Mouse (Mus musculus) frontal cortex, postnatal 36 days (tissue): ENCODE results near the gene Map4k2.
"Not testable (repeated sequence)": the region's sequence is repeated elsewhere in the genome, so short reads cannot be mapped to it uniquely, and the experiment has no call there.

Experiments
- DNase-seq, 2 experiments: peaks; one replicate each; pipeline ENCODE4 v3.0.0; 2022; ENCODE audit warnings: low spot score in 2 of 2

Map4k2 gene

DNA sequence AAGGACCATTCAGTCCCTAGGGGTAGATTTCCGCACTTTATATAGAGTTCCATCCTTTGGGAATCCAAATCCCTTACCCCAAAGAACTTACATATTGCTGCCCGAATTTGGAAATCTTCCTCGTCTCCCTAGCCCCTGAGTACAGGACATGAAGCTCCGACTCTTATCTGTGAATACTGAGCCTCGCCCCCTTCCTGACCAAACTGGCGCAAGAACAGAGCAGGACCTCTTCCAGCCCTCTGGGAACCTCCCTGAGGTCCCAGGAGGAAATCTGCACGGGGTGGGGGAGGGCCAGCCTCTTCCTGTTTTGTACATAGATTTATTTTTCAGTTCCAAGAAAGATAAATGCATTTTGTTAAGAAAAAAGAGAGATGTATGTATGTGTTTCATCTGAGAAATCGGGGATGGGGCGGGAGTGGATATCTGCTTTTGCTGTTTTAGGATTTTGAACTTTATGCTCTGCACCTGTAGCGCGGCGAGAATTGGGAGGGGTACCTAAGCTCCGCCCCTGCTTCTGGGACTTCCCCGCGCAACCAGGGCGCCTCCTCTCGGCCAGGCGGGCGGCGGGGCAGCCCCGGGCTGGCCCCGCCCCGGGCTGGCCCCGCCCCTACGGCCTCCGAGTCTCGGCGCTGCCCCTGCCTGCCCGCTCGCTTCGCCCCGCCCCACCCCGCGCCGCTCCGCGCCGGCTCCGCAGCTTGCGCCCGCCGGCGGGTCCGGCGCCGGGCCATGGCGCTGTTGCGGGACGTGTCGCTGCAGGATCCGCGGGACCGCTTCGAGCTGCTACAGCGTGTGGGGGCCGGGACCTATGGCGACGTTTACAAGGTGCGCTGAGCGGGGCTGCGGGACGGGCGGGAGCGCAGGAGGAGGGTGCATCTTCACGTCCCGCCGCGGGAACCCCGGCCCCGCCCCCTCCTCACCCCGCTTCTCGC is at the start of gene Map4k2:
TSS of gene Map4k2 (plus strand) at position 612 of the 929 bp plus-strand sequence.
- DNase-seq = peak; percentile 56 to 67

DNA sequence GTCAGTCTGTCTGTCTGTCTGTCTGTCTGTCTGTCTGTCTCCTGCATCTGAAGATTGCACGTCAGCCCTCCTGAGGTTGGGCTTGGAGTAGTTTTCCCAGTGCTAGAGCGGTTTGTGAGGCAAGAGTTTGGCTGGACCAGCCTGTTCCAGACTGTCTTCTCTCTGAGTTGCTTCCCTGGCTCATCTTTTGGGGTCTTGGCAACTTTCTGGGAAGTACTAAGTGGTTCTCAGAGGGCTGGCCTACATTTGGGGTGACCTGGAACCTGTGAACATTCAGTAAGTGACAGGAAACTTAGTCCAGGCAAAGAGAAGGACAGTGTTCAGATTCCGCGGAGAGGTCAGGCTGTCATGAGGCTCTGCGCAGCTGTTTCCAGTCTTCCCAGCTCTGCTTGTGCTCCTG is 48.7 kb upstream of the Map4k2 start:
- no peak for DNase-seq

DNA sequence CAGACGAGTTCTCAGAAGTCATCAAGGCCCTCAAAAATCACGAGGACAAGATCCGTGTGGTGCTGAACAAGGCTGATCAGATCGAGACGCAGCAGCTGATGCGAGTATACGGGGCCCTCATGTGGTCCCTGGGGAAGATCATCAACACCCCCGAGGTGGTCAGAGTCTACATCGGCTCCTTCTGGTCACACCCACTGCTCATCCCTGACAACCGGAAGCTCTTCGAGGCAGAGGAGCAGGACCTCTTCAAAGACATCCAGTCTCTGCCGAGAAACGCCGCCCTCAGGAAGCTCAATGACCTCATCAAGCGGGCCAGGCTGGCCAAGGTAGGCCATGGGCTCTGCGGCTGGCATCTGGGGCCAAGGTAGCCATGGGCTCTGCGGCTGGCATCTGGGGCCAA is 46.6 kb upstream of the Map4k2 start:
- DNase-seq = no peak

DNA sequence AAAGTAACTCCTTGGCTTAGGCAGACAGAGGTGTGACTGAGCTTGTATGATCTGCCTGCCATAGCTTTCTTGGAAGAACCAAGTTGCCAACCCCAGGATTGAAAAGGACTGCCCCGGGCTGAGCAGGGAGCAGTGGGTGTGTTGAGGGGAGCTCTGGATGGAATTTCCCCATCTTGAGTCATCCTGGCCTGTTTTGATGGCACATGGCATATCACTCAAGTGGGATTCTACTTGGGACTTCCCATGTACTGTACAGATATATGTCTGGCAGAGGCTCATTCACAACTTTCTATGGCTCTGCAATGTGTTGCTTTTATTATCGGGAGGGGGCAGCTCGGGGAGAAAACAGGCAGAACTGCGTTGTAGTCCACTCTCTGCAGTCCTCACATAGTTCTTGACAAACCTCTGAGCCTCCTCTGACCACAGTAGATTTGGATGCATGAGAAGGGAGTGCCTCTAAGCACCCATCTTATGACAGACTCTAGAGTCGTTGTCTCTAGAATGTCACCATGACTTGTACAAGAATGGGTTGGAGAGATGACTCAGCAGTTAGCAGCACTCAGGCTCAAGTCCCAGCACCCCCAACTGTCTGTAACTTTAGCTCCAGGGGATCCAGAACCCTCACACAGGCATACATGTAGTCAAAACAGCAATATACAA is 44.3 kb upstream of the Map4k2 start:
- no peak for DNase-seq

DNA sequence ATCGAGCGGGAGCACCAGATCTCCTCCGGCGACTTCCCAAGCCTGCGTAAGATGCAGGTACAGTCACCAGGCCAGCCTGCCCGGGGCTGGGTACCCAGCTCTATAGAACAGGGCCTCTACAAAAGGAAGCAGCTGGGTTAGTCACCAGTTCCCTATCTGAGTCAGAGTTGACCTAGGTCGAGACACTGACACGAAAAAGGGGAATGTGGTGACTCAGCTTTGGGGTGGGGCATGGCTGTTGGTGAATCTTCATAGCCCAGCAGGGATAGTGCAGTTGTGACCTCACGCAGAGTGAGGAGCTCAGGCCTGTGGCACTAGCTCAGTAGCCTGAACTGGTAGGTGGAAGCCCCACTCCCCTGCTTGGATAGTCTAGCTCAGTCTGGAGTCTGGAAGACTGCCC is 43.3 kb upstream of the Map4k2 start:
- DNase-seq = no peak

DNA sequence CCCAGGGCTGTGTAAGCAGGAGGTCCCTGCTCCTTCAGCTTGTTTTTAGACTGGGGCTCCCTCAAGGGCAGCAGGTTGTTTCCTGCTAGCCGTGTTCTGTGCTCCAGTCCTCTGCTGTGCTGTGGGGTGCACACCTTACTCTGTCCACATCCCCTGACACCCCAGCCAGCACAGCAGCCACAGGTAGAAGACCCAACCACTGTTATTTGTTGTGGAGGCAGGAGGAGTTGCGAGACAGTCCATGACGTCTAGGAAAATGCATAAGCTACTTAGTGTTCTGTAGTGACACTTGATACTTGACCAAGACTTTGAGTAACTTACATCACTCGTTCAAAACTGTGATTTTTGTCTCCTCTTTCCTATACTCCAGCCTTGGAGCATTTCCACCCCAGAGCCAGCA is 41.9 kb upstream of the Map4k2 start:
- no peak for DNase-seq

DNA sequence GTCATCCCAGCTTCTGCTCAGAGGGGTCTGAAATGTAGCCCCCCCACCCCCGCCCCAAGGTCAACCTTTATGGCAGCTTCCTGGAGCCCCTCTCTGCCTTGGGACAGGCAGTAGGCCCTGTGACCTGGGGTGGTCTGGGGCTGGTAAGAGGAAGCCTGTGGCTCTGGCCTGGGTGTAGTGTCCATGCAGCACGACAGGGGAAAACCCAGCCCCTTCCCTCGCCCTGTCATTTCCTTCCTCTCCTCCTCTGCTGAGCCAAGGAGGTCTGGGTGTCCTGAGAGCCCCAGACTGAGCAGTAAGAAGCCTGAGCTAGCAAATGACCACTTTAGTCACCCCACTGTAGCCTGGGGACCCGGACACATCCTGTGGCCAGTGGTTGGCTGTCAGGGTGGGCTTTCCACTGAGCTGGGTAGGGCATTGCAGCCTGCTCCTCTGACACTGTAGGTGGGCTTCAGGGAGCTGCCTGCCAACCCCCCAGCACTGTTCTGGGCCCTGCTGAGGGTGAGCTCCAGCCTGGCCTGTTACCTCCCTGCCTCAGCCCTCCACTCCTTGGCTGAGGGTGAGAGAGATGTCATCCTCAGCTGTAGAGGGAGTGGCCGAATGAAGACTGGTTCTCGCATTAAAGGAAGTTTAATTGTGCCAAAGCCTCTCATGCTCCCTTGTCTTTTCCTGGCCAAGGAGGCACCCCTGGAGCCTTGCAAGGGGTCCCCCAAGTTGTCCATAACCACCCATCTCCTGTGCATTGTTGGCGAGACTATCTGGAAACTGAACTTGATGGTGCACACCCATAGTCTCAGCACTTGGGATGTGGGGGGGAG is 41.3 kb upstream of the Map4k2 start:
- no peak for DNase-seq

DNA sequence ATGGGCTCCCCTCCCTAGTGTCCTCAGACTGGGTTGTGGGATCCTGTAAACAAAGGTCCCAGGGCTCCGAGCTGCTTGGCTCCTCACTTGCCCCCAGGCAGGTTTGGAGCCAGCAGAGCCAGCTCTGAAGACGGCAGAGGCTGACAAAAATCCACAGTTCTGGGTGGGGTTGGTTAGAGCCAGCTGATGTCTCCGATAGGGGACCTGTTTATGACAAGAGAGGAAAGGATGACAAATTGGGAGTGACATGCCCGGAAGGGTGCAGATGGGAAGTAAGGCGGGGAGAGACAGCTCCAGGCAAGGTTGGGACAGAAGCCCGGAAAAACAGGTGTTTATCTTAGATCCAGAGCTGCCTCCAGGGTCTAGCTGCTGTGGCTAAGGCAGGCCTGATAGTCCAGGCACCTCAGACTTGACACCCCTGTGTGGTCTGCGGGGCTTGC is 40.5 kb upstream of the Map4k2 start:
- DNase-seq = no peak

DNA sequence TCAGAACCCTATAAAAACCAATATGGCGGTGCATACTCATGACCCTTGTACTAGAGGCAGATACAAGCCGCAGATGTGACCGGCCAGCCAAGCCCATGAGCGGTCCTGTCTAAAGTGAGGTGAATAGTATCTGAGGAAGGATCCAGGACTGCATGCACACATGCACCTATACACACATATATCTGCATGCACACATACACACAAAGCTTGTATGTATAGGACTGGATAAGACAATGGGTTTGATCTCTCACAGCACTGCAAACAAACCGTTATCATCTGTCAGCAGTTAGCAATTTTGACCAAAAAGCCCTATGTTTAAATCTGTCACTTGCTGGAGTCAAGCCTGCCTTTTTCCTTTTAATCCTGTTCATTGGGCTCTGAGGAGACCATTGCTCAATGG is 38.8 kb upstream of the Map4k2 start:
- DNase-seq = no peak

DNA sequence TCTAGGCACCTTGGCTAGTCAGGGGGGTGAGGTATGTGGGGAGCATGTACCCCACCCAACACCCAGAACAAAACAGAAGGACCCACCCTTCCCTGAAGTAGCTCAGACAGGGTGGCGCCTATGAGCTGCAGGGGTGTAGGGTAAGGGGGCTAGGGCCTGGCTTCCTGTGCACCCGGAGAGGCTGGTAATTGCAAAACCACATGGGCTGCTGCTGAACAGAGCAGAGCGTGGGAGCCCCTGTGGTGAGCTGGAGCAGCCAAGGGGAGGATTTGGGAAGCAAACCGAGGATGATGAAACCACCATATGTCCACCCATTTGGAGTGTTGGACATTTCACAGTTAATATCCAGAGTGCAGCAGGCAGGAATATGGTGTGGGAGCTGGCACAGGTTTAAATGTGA is 38.4 kb upstream of the Map4k2 start:
- peak in 1 of 2 experiments; percentile 28 for DNase-seq

DNA sequence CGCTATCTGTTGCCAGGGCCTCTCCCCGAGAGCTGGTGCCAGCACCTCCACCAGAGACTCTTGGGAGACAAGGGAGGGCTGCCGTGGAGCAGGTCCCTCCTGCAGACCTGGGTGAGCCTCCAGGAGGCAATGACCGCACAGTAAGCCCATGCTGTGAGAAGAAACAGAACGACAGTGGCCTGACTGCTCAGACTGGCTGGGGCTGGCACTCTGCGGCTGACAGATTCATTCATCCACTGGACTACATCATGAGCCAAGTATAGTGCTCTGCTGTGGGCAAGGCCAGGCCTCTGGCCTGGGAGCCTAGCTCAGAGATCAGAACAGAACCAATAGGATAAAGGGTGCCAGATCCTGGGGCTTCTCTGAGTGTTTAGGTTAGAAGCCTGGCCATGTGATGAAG is 37.1 kb upstream of the Map4k2 start:
- no peak for DNase-seq

DNA sequence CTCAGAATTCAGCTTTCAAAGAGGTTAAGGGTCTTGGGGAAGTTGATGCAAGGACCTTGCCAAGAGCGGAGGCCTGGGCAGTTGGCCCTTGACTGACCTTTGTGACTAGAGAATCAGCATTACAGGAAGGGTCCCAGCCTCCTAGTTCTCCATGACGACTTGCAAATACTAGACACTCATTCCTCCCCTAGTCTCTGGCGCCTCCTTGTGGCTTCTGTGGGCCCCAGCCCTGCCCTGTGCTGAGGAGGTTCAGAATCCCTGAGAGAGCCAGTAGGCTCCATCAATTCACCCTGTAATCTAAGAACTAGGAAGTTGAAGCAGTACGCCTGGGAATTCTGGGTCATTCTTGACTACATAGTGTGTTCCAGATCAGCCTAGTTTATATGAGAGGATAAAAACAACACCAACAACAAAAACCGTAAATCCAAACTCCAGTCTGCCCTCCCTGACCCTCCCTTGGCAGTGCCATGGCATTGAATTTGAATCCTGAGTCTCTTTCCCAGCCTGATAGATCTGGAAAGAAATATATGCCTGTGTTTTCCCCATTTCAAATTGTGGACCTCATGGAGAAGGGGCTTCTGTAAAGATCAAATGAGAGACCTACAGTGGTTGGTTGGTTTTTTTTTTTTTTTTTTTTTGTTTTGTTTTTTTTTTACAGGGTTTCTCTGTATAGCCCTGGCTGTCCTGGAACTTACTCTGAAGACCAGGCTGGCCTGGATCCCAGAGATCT is 36.0 kb upstream of the Map4k2 start:
- DNase-seq = peak; percentile 80 to 83

DNA sequence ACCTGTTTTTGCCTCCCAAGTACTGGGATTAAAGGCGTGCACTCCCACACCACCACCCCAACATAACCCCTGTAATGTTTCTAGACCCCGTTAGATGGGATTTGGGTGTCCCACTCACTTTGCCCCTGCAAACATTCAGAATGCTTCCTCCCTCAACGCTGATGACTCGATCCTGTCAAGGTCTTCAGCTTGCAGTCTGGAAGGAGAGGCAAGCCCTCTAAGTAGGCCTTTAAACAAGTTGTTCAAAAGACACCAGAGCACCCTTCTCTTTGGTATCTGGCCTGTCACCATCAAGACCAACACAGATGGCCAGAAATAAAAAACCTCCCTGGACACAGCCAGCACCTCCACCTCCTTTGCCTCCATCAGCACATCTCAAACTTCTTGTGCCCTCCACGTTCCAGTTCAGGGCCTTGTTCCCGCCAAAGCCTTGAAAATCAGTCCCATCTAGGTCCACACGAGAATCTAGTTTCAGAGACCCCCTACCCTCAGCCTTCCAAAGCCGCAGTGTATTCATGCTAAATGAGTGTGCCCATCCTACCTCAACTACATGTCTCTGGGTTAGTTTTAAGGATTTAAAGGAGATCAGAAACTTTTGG is 35.3 kb upstream of the Map4k2 start:
- DNase-seq = no peak

DNA sequence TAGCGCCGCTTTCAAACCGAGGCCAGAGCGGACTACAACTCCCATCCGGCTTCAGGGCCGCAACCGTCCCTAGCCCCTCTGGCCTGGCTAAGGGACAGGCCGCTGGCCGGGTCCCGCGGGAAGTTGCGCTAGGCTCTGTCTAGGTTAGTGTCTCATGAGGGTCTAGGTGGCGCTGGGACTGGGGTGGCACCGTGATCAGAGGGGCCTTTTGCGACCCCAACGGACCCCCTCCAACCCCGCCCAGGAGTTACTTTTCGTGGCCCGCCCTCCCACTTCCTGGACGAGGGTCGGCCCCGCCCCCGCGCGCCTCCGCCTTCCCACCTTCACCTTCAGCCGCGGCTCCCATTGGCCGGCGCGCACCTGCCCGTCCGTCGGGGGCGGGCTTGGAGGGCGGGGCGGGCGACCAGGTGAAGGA is 34.8 kb upstream of the Map4k2 start, which contains the start of gene Cdc42bpg:
TSS of gene Cdc42bpg (plus strand) at position 320 of the 415 bp plus-strand sequence.
- DNase-seq = no peak

DNA sequence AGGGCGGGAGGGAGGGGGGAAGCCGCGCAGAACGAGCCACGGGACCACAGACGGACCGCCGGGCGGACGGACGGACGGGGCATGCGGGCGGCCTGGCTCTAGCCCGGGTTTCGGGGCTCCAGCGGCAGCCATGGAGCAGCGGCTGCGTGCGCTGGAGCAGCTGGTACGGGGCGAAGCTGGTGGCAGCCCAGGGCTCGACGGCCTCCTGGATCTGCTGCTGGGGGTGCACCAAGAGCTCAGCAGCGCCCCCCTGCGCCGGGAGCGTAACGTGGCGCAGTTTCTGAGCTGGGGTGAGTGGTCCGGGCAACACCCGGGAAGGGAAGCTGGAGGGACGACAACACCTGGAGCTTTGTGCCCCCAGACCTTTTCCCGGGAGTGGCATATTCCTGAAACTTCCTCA is 34.3 kb upstream of the Map4k2 start:
- no peak for DNase-seq

DNA sequence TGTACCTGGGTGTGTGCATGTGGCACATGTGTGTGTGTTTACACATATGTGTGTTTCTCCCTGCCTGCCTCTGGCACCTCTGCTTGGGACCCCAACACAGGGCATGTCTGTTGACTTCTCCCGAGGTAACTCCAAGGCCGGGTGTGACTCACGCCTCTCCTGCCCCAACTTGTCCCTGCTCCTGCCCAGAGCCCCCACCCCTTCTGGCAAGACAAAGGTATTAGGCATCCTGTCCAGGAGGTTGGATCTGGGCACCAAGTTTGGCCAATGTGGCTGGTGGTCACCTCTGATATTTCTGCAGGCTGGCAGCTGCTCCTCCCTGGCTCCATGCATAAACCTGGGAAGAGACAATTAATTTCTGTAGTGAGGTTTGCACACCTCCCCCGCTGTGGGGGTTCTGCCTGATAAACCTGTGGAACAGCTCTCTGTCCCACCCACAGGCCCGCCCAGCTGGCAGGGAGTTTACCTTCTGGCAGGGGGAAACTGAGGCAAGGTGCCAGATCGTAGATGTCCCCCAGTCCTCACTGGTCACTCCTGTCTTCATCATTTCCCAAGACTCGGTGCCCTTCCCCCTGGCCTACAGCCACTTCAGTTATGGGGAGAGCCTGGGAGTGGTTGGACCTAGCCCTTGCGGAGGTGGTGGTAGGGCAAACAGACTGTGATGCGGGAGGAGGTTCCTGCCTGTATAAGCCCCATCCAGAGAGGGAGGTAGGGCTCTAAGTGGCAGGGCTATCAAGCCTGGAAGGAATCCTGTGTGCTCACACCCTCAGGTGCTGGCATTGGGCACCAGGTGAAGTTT is 33.0 kb upstream of the Map4k2 start:
- DNase-seq = no peak

DNA sequence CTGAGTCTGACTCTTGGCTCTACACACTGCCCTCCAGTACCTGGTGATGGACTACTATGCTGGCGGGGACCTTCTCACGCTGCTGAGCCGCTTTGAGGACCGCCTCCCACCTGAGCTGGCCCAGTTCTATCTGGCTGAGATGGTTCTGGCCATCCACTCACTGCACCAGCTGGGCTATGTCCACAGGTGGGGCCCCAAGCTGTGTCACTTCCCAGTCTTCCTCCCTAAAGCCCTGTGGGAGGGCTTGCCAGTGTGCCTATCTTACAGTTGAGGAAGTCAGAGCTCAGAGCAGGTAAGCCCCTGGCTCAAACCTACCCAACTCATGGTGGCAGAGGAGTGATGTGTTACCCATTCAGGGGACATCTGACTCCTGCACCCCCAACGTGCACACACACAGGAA is 30.8 kb upstream of the Map4k2 start:
- DNase-seq = no peak

DNA sequence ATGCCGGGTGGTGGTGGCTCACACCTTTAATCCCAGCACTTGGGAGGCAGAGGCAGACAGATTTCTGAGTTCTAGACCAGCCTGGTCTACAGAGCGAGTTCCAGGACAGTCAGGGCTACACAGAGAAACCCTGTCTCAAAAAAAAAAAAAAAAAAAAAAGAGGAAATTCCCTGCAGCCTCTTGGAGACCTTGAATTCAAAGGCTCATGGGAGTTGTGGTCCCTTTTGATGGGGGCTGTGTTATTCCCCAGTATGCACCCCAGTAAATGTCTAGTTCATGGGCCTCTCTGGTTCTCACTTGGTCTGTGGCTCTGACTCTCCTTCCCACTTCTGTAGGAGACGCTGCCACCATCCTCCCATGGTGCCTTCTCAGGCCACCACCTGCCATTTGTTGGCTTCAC is 29.2 kb upstream of the Map4k2 start:
- not testable (repeated sequence) for DNase-seq

DNA sequence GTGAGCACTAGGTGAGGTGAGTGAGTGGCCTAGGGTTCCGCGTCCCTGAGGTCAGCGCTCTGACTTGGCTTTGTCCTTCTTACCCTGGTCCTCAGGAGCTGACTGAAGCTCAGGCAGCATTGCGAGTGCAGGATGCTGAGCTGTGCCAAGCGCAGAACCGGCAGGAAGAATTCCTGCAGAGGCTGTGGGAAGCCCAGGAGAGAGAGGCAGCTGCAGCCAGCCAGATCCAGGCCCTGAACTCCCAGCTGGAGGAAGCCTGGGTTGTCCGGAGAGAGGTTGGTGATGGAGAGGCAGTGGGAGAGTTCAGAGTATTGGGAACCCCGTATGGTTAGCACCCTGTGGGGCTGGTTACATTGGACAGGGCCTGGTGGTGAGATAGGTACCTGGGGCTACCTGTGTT is 27.1 kb upstream of the Map4k2 start:
- no peak for DNase-seq

DNA sequence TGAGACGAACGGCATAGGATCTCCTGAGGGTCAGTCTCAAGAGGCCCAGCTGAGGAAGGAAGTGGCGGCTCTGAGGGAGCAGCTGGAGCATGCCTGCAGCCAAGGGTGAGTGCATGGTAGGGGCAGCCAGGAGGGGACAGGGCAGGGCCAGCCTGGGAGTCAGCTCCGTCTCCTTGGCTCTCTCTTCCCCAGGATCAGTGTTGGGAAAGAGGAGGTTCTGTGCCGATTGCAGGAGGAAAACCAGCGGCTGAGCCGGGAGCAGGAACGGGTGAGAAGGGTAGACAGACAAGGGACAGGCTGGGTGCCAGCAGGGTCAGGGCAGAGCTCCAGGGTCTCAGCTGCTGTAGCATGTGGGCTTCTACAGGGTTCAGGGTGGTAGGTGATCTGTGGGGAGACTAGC is 26.4 kb upstream of the Map4k2 start:
- no peak for DNase-seq
